Mouse (Mus musculus): ENCODE data around the gene Gsap.
A peak's percentile ranks its signal among the peaks of the same experiment; 100 is the strongest.
"Not testable (repeated sequence)": the region's sequence is repeated elsewhere in the genome, so short reads cannot be mapped to it uniquely, and the experiment has no call there.

Gsap gene

DNA sequence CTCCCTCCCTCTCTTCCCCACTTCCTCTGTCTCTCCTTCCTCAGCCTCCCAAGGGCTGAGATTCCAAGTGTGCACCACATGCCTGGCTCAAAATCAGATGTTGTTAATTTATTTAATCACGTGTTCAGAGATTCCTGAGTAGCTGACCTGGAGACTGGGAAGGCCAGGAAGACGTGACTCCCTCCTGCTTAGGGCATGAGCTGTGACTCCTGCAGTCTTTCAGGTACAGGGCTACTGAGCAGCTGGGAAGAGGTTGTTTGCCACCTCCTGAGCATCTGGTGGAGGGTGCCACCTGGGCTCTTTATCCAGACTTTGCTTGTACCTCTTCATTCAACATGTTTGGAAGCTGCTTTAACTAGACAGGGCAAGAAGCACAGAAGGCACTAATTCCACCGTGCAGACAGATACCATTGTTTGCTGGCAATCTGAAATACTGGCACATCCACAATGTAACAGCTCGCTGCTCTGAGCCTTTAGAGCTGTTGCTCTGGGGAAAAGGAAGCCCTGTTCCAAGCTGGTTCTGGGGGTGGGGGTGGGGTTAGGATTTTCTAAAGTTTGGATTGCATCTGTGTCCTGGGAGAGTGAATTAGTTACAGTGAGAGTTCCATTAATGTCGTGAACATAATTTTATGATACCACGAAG, 75.3 kb downstream of the Gsap start:
- DNase-seq, result no peak

DNA sequence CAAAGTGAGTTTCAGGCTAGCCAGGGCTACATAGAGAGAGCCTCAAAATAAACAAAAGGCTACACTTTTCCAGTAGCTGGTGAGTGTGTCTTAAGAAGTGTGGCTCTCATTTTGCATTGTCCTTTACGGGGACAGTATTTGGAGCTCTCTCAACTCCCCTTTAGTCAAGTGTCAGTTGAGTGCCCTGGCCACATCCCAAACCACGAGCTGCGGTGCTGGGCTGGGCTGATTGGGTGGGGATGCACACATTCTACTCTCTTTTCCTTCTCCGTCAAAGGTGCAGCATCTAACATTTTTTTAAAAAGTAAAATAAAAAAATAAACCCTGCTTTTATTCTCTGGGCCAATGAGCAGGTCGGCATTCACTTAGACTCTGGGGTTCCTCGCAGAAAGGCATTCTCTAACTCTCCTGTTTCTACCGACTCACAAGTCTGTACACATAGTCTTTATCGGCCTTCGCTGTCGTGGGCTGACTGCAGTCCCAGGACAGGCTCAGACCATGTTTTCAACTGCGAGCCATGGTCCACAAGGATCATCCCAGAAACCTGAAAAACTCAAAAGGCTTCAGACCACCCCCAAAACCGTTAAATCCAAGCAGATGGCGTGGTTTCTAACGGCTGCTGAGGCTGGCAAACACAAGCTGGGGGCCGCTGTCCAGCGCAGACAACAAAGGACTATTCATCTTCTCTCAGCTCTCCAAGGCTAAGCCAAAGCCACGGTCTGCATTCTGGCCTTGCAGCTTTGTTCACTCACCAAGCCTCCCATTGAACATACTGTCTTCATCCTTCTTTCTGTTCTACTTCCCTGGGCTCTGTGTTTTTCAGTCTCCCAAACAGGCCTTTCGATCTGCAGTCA, 77.4 kb downstream of the Gsap start:
- DNase-seq, result no peak

DNA sequence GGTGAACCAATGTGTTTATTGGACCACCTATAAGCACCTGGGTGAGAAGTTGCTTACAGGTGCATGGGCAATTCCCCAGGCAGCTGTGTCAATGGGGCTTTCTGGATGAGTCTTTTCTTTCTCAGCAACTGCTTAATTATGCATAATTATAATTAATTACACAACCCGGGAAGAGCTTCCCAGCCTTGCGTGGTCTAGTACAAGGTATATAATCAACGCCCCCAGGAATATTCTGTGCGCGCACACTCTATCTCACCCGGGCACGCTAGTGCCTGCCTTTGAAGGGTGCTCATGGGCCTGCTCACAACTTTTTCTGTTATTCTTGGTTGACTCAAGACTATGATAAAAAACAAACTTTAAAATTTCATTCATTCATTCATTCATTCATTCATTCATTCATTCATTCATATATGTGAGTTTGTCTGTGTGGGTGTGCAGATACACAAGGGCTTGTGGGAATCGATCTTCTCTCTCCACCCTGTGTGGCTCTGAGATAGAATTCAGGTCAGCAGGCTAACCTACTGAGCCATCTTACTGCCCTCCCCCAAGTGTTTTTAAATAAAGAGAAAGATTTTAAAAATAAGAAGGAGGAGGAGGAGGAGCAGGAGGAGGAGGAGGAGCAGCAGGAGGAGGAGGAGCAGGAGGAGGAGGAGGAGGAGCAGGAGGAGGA, 78.4 kb downstream of the Gsap start:
- no peak for DNase-seq

DNA sequence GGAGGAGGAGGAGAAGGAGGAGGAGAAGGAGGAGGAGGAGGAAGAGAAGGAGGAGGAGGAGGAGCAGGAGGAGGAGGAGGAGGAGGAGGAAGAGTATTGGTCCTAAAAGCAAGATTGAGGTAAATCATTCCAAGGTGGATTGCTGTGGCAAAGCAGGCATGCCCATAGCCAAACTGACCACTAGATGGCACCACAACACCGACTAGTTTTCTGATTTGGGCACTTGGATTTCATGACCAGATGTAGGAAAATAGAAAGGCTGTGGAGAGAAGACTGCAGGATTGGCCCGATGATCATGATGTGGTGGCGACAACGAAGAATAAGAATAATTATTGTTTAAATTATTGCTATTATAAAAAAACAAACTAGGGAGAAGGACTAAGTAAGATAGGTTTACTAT, 79.0 kb downstream of the Gsap start:
- peak; percentile 77 for DNase-seq

DNA sequence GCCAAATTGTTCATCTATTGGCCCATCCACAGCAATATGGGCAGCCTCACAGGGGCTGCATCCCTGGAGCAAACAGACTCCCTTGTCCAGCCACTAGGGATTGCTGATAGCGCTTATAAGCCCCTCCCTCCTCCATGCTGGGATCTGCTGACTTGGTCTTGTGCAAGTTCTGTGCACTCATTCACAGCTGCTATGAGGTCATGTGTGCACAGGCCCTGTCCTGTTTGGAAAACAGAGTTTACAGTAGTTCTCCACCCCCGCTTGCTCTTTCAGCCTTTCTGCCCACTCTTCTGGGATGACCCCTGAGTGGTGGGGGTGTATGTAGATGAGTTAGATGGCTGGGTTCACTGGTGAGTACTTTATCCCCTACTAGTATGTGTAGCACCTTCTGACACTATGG, 81.0 kb downstream of the Gsap start:
- DNase-seq, result no peak

DNA sequence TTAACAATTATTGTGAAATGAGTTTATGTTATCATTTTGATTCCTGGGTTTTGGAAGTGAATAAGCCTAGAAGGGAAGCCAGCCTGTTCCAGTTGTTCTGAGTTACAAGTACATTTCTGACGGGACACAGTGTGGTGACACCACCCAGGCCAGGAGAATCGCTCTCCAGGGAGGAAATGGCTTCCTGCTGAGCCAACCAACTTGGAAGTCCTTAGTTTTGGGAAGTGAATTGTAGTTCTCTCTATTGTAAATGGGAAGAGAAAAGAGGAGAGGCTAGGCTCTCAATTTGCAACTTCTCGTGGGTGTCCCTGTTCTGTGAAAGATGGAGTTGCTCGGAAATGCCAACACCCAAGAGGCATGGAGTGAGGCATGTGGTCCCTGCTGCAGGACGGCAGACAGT, 83.4 kb downstream of the Gsap start:
- DNase-seq, result no peak

DNA sequence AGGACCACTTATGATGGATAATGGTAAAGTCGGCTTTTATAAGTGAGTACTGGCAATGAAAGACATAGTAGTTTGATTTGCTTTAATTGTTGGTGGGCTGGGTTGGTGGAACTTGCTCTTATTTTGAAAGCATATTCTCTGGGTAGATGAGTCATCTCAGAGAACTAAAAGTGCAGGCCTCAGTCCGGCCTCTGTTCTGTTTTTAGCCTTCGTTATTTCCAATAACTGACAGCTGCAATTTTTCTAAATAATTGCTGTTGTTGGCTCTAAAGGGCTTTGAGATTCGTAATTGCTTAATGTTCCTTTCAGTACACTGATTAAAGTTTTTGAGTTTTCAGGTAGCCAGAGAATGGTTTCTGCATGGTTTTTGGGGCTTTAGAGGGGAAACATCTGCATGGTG, 84.7 kb downstream of the Gsap start:
- no peak for DNase-seq

DNA sequence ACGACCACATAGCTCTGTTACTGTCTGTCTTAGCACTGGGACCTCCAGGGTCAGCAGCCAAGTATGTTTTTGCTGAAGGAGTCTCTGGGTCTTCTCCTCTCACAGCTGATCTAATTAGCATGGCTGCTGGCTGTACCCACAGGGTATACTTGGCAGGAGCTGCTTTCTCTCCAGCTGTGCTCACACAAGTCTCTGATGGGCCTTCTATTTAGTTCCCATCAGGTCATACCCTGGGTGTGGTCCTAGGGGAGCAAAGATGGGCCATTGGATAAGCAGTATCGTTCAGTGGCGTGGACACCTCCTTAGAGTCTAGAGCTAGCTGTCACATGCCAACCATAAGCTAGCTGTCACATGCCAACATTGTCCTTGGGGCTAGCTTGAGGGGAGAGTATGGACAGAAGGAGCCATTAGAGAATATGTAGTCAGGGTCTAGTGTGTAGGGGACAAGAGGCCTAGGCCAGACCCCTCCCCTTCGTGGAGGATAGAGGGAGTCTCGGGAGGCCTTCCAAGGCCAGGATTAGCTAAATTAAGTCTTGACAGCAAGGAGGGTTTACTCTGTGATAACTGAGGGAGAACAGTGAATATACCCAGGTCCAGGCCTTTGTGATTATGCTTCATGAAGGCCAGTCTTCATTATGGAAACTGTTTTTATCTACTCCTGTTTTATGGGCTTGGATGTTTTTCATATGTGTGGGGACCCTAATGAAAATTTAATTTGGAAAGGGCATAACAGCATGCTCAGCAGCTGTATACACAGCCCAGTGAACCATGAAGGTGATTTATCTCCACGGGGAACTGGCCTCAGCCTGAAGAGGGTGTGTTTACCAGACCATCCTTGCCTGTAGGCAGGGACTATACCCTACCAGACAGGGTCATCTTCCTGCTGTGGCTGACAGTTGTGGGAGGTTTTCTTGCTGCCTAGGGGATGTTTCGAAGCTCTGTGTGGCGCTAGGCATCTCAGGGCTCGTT, 85.6 kb downstream of the Gsap start:
- no peak for DNase-seq

DNA sequence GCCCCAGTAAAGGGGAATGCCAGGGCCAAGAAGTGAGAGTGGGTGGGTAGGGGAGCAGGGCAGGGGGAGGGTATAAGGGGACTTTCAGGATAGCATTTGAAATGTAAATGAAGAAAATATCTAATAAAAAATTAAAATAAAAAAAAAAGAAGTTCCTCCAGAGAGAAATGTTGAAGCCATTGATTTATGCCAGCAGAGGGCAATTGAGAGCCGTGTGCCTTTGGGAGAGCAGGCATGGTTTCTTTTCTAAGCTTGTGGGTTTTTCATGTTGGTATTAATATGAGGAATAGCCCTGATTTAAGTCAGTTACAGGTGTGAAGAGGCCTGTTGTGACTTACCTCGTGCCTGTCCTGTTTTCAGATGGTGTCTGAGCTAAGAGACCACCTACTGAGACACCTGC, 91.6 kb downstream of the Gsap start:
- not testable (repeated sequence) for DNase-seq

DNA sequence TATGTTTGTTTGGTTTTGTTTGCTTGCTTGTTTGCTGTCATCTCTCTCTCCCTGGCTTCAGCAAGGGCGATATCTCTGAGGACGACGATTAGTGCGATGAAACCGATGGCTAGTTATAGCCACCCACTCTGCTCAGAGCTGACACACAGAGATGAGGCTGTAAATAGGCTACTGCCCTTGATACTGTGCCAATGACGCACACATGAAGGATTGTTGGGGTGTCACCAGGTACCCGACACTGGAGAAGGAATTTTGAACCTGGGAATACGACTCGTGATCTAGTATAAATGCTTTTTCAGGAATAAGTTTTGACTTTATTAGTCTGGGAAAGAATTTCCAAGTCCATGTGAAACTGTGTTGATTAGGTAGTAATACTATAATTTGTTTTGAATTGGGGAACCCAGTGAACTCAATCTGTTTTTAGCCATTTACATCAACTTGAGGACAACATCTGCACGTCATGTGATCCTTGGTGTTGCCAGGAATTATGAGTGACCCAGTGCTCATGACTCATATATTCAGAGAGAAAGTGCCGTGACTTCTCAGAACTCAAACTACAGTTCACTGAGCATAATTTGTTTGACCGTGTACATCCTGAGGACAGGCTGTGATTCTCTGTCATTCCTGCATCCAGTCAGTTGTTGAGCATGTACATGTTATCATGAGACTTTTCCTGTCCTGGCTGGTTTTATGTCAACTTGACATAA, 97.5 kb downstream of the Gsap start:
- no peak for DNase-seq

DNA sequence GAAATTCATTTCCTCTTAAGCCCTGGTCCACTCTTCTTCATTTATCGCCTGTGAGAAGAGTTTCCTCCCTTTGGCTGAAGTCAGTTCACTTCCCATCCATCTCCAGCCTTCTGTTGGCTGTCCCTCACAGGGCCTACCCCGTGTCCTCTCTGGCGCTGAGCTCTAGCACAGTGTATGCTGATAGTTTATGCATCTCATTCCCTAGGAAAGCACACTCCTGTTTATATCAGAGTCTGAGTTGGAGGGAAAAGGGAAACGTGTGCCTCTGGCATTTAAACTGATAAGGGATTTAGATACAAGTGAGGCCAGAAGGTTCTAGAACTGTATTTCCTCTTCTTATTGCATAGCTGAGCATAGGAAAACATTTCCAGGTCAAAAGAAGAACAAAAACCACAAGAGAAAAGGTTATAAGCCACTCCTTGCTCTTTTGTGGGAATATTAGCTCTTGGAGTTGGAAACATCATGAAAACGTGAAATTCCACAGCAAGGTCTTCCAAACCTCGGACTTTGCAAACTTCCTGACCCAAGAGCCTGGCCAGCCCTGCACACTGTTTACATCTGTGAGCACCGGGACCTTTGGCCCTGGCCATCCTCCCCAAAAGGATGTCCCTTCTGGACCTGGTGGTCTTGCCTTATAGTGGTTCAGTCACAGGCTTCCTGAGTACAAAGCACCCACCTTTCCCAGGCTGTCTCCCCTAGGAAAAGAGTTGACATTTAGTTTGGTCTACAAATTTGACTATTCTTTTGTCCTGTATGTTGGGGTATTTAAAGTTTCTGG, 102.8 kb downstream of the Gsap start:
- no peak for DNase-seq

DNA sequence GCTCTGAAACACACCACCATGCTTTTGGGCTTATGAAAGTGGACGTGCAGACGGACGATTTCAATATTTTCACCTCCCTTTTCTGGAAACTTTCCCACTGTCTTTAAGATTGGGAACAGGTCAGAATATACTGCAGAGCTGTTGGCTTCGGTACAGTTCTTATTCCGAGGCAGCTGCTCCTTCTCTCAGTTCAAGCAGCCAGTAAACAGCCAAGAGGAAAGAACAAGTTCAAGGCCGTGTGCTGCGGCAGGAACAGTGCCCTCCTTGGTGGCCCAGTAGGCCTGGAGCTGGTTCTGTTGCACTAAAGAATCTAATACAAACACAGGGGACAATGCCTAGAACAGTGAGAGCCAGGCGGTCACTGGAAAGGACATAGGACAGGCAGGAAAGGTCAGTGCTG, 104.5 kb downstream of the Gsap start:
- DNase-seq, result no peak

DNA sequence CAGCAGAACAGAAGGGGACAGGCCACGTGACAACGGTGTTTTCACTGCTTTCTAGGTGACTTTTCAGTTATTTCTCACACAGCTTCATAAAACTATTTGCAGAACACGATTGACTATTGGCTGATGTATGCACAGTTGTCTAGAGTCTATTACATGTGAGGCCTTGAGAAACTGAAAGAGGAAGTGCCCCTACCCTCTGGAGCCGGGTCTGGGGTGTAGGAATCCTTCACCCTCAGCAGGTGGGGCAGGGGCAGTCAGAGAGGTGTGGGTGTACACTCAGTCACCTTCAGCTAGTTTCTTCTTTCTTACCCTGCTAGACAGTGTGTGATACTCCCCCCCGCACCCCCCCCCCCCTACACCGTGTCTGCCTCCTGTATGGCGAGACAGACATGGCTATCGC, 109.6 kb downstream of the Gsap start:
- no peak for DNase-seq

DNA sequence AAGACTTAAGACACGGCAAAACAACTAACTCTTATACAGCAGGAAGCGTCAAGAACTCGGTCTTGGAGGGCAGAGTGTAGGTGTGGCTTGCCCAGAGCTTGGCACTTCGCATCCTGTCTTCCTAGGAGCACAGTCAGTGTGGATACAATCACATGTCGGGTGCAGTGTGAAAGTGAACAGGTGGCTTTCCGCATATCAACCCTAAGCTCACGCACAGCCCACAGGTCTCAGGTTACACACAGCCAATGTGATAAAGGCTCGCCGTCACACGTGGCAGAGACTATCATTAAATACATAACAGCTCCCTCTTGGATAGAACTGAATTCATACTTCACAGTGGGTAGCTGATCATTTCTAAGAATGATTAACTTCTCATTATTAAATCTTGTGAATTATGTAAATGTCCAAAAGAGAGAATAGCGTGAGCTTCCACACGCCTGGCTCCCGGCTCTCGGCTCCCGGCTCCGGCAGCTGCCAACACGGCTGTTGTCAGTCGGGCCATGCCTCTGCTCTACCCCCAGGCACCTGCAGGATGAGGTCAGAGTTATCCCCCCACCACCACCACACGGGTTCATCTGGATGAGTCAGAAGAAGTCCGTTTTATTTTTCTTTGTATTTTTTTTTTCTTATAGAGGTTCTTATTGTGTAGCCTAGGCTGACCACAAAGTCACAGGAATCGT, 113.2 kb downstream of the Gsap start:
- DNase-seq, result no peak

DNA sequence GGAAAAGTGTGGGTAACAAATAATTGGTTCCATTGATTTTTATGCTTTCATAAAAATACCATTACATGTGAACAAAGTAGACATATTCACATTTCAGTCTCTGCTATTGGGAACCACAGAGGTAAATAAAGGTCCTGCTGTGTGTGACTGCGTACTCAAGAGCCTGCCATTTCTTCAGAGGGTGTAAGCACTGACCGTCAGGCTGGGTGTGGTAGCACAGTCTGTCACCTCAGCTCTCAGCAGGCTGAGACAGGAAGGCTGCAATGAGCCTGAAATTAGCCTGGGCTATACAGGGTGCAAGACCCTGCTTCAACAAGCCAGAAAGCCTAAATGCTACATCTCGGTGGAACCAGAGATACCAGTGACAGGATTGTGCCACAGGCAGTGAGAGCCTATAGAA, 114.0 kb downstream of the Gsap start:
- no peak for DNase-seq

DNA sequence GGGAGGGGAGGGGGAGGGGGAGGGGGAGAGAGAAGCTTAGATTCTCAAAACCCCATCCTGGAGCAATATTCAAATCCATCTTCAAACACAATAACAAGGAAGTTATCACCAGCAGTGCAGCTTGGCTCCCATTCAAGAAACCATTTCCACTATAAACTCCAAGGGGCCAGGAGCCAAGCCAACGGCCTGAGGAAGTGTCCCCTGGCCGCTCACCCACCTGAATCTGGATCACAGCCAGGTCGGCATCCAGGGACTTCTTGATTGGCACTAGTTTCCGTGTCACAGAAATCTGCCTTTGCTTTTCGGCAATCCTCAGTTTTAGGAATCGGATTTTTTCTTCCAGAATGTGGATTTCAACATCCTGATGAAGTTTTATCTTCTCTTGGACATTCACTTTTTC, 115.0 kb downstream of the Gsap start:
- DNase-seq, result no peak

DNA sequence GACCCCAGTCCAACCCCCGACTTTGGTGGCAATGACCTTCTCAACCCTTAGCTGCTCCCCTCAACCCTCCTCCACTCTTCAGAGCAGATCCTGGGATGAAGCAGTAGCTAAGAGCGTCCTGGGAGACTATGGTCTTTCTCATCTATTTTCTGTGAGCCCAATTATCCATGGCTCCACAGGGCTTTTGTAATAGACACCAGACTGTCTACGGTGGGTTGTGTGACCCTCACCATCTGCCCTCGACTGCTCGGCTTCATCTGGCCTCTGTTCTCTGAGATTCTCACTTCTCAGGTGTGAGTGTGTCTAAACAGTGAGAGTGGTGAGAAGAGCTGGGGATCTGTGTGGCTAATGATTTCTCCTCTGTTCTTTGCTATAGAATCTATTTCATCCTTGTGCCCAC, 121.1 kb downstream of the Gsap start:
- no peak for DNase-seq

DNA sequence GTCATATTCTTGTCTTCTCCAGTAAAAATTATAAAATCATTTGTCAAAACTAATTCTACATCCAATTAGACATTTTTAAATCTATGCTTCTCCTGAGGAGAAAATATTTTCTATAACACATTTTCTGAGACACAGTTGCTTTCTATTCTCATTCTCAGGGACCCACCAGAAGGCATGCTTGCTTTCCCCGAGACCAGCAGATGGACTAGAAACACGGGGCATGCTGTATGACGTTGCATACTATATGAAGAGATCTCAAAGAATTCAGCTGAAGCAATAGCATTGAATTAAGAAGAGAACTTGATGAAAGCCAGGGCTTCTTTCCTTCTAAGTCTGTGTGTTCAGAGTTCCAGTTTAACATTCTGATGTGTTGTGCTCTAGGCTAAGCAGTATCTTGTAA, 128.6 kb downstream of the Gsap start:
- no peak for DNase-seq

DNA sequence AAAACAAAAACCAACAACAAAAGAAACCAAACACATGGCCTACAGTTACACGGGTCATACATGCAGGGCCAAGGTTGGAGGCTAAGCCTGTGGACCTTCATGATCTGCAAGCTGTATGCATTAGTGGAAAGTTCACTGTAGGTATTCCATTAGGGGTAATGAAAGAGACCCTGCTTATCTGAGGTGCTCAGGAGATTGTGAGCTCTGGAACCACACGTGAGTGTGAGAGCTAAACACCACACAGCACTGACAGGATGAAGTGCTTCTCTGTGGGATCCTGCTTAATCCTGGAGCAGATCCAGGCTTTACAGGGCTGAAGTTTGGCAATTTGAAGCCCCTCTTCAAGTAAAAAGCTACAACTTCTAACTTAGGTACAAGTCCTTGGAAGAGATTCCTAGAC, 134.1 kb downstream of the Gsap start:
- DNase-seq, result no peak

DNA sequence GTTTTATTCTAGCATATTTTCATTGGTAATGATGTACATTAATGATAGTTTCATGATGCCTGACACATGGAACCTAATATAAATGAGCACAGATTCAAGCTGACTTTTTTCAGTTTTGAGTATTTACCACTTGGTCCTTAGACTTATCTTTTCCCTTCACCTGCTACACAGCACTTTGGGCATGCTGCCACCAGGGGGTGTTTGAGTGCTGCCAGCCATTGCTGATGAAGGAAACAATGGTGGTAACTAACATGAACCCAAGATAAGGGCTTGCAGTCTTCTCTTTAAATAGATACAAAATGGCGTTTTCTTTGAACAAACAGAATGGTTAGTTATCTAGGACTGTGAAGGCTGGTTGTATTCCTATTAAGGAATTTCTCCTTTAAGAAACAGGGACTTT, 140.4 kb downstream of the Gsap start:
- DNase-seq, result peak; percentile 83

DNA sequence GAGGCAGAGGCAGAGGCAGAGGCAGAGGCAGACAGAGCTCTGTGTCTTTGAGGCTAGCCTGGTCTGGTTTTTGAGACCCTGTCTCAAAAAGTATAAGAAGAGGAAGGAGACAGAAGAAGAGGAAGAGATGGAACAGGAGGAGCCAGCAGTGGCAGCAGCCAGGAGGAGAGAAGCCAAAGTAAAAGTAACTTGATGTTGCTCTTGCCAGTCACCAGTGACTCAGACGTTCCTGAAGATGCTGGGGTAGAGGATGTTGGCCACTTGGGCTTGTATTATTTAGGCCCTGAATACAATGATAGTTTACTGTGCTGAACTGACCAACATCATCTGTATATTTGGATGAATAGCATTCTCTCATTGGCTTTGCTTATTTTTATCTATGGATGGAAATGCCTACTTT, 142.5 kb downstream of the Gsap start:
- no peak for DNase-seq
